Mouse (Mus musculus) small intestine, adult 2 months (tissue): ENCODE results near the gene Nkg7. TPM values are rescaled to one million over a fixed set of nuclear protein-coding genes. Genes with fewer than 3 reads are reported as not detected.

ENCODE experiments used
- H3K27ac ChIP-seq: fragments of 200-500 bp; 2 replicates; pipeline ENCODE4 v1.5.1; 2012; ENCODE audit warnings: low read depth, low read length, control low read depth, inconsistent platforms; ENCODE audit not compliant: insufficient read depth
- H3K27me3 ChIP-seq: fragments of 200-500 bp; 2 replicates; pipeline ENCODE4 v1.6.1; 2012; ENCODE audit warnings: mild to moderate bottlenecking, moderate library complexity, low read length, inconsistent platforms; ENCODE audit not compliant: control insufficient read depth, insufficient read depth
- H3K36me3 ChIP-seq: fragments of 200-500 bp; 2 replicates; pipeline ENCODE4 v1.6.1; 2012; ENCODE audit warnings: mild to moderate bottlenecking, low read length, control low read depth, inconsistent platforms; ENCODE audit not compliant: control insufficient read depth, insufficient read depth
- H3K4me1 ChIP-seq: fragments of 200-500 bp; 2 replicates; pipeline ENCODE4 v1.6.1; 2012; ENCODE audit warnings: low read length, inconsistent platforms, mixed read lengths; ENCODE audit not compliant: control insufficient read depth, insufficient read depth, insufficient read length
- H3K4me3 ChIP-seq: fragments of 200-500 bp; 2 replicates; pipeline ENCODE4 v1.5.1; 2012; ENCODE audit warnings: low read depth, mild to moderate bottlenecking, control low read depth, inconsistent platforms, low read length, moderate library complexity
- CTCF ChIP-seq: fragments of 200-500 bp; IDR thresholded peaks from 2 replicates; pipeline ENCODE4 v1.5.1; 2012; ENCODE audit warnings: low read depth, mild to moderate bottlenecking, control low read depth, inconsistent platforms, low read length, moderate library complexity, mixed read lengths; ENCODE audit not compliant: insufficient replicate concordance, insufficient read length; ENCODE audit errors: extremely low read depth
- POLR2A ChIP-seq: fragments of 200-500 bp; IDR thresholded peaks from 2 replicates; pipeline ENCODE4 v1.6.1; 2012; ENCODE audit warnings: low read depth, mild to moderate bottlenecking, control low read depth, inconsistent platforms, low read length, moderate library complexity
- WGBS: fragments of 180-500 bp; shearing (Covaris S2); methylation state at CpG from one replicate; pipeline ENCODE4 v1.1.7; 2018; 5-methylcytosine and 5-hydroxymethylcytosine counted together
- polyA plus RNA-seq: library from polyadenylated mRNA; depleted of rRNA; stranded (reverse); fragments of >200 nt; gene quantifications from 2 replicates; pipeline ENCODE4 v1.2.3, GENCODE M21; 2012; rRNA removed

Gene Nkg7
- polyA plus RNA-seq, 1 experiment = 31.3 TPM

DNA sequence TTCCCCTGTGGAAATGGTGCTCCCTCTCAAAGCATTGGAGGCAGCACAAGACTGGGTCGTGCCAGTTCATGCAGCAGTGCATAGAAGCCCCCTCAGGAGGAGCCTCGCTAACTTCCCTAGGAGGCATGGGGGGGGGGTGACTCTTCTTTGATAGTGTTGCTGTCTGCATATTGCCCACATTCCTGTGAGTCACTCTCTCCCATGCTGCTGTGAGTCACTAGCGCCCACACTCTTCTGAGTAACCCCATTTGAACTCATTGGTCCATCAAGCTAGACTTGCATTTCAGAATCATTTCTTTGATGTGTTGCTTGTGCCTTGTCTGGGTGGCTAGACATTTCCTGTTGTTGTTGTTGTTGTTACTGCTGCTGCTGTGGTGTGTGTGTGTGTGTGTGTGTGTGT lies 44.3 kb downstream of the Nkg7 start:
- no peaks in the 10 kb centered on the region for H3K36me3 ChIP-seq
- TF ChIP-seq CTCF = no peak
- TF ChIP-seq POLR2A = no peak
- no peak overlapping the region for H3K4me3 ChIP-seq
- no peak overlapping the region for H3K27ac ChIP-seq
- 52% methylated on average over 3 of the region's 3 CpGs for WGBS
- no peaks in the 10 kb centered on the region for H3K4me1 ChIP-seq
- H3K27me3 ChIP-seq = peaks cover 10% of the 10 kb centered on the region; the same call in 1 of the 2 replicates

DNA sequence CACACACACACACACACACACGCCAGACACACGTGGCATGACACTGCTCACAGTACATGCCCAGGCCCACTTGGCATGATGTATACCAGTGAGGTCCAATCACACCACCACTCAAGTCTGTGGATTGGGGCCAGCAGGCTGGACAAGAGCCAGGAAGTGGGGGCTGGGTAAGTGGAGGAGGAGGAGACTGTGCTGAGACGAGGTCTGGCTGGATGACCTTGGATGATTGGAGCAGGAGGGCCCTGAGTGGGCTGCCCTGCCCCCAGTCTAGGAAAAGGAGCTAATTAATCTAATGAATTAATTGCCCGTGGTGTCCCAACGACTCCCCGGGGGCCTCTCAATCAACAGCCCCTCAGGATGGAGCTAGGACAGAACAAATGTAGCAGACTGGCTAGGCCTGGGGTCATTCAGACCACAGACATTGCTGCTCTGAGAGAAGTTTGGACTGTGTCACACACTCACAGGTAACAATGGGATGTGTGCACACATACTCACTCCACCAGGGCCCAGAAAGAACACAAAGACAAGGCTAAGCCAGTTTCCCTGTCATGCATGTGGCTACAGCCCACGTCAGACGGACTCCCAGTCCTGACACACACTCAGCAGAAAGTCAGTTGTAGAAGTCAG lies 45.3 kb downstream of the Nkg7 start:
- Histone ChIP-seq H3K4me3 (no peak overlapping the region), H3K36me3 (no peaks in the 10 kb centered on the region), H3K27ac (no peak overlapping the region), H3K4me1 (no peaks in the 10 kb centered on the region), H3K27me3 (0 out of 2 replicates have a peak, but pooled peaks cover under 1% of the 10 kb centered on the region)
- 63% methylated on average over 8 of the region's 8 CpGs for WGBS
- TF ChIP-seq POLR2A (no peak), CTCF (no peak)

- H3K27me3 ChIP-seq = no peaks in the 10 kb centered on the region
- H3K4me1 ChIP-seq = no peaks in the 10 kb centered on the region
- H3K36me3 ChIP-seq = no peaks in the 10 kb centered on the region
- no peak overlapping the region for H3K27ac ChIP-seq
- WGBS = 4% methylated on average over 10 of the region's 10 CpGs
- H3K4me3 ChIP-seq = no peak overlapping the region
- TF ChIP-seq POLR2A = no peak
- no peak for TF ChIP-seq CTCF
Observed at GRCm38 (mm10) chr7:43483236-43483635, 46.4 kb downstream of the Nkg7 start.

Other genes starting within 250 kb of the Nkg7 start
- gene Zfp715, start 123.8 kb upstream of the Nkg7 start, polyA plus RNA-seq = 0.58 and 0.86 TPM in 2 replicates
- 5.6 and 5.9 TPM in 2 replicates for gene Siglecf, start 85.7 kb upstream of the Nkg7 start, polyA plus RNA-seq
- gene Siglecg, start 28.9 kb upstream of the Nkg7 start, polyA plus RNA-seq = 7.8 and 11.8 TPM in 2 replicates
- gene Lim2, start 9.4 kb upstream of the Nkg7 start, polyA plus RNA-seq = not detected in 2 replicates
- gene Cldnd2, start 3.7 kb downstream of the Nkg7 start, polyA plus RNA-seq = not detected in 2 replicates
- 45.1 and 66.8 TPM in 2 replicates for gene Etfb, start 7.0 kb downstream of the Nkg7 start, polyA plus RNA-seq
- 0.29 TPM in 1 of 2 replicates, not detected in the other for gene Gm45233, start 7.1 kb downstream of the Nkg7 start, polyA plus RNA-seq
- gene Vsig10l, start 26.1 kb downstream of the Nkg7 start, polyA plus RNA-seq = 1.0 and 4.3 TPM in 2 replicates
- 1.4 and 1.5 TPM in 2 replicates for gene Iglon5, start 53.0 kb downstream of the Nkg7 start, polyA plus RNA-seq
- not detected in 2 replicates for gene 4931406B18Rik, start 68.9 kb downstream of the Nkg7 start, polyA plus RNA-seq
- gene Cd33, start 107.4 kb downstream of the Nkg7 start, polyA plus RNA-seq = 3.0 and 4.7 TPM in 2 replicates
- gene Zfp658, start 125.2 kb downstream of the Nkg7 start, polyA plus RNA-seq = 0.28 and 0.36 TPM in 2 replicates
- 0.63 and 0.91 TPM in 2 replicates for gene Zfp719, start 142.5 kb downstream of the Nkg7 start, polyA plus RNA-seq
- 0.05 TPM in 1 of 2 replicates, not detected in the other for gene Zfp819, start 170.1 kb downstream of the Nkg7 start, polyA plus RNA-seq
- gene Ceacam18, start 197.6 kb downstream of the Nkg7 start, polyA plus RNA-seq = 42.7 and 57.8 TPM in 2 replicates
- 2.2 and 3.0 TPM in 2 replicates for gene Siglece, start 223.1 kb downstream of the Nkg7 start, polyA plus RNA-seq
- 7.6 and 9.7 TPM in 2 replicates for gene Ctu1, start 234.9 kb downstream of the Nkg7 start, polyA plus RNA-seq